Mouse (Mus musculus) layer of hippocampus, adult 11-12 months (tissue): Measurements from ENCODE around the gene Itsn2.
"Not testable (repeated sequence)": the region's sequence is repeated elsewhere in the genome, so short reads cannot be mapped to it uniquely, and the experiment has no call there.

Source experiments
- DNase-seq: peaks from one replicate; pipeline ENCODE4 v3.0.0; 2022; ENCODE audit warnings: low spot score

Itsn2 gene

DNA sequence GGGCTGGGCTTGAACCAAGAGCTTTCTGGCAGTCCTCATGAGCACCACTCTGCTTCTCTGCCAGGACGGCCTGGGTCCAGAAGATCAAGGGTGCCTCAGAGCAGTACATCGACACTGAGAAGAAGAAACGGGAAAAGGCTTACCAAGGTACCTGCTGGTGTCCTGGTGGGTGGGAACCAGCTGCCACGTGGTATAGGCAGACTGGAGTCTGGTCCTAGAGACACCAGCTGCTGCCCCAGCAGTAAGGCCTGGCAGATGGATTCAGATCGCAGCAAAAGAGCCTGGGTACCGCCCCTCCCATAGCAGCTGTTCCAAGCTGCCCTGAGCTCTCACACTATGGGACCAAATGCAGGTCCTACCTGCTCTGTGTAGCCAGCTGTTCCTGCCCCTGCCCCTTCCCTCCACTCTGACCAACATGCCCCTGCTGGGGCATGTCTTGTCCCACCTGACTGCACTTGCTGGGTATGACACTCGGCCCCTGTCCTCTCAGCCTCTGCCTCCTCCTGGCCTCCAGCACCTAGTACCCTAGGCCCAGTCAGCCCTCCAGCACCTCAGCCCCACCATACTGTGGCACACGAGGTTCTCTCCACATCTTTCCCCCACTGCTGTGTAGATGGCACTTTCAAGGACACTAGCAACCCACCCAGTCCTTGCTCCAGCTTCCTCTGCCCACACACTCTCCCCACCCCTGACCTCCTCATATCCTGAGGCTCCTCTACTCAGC is 116.6 kb downstream of the Itsn2 start:
- no peak for DNase-seq

DNA sequence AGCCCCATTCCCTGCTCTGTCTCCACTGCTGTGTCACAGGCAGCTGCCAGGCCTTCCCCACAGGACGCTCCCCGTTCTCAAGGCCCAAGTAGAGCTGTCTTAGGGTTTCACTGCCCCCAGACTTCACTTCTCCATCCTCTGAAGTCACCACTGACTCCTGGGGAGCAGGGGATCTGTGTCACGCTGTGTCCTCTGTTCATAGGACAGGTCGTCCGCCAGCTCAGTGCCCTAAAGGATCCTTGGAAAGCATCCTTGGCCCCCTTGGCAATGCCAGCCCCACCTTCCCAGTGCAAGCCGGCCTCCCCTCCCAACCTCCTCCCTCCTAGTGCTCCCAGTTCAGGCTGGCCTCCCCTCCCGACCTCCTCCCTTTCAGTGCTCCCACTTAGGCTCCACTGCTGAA is 117.5 kb downstream of the Itsn2 start:
- no peak for DNase-seq

DNA sequence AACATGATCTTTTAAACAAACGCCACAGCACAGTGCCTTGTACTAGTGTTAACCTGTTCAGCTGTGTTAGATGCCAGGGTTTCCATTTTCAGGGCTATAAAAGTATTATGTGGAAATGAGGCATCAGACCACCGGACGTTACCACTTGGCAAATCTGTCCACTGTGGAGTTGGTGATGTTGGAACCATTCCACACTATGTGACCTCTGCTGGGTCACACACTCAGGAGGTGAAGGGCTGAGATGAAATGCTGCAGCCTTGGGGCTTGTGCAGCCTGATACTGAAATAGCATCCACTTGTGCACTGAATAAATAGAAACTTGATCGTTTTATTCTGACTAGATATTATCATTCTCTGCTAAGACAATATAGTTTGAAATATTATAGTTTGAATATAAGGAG is 120.9 kb downstream of the Itsn2 start:
- DNase-seq = no peak

DNA sequence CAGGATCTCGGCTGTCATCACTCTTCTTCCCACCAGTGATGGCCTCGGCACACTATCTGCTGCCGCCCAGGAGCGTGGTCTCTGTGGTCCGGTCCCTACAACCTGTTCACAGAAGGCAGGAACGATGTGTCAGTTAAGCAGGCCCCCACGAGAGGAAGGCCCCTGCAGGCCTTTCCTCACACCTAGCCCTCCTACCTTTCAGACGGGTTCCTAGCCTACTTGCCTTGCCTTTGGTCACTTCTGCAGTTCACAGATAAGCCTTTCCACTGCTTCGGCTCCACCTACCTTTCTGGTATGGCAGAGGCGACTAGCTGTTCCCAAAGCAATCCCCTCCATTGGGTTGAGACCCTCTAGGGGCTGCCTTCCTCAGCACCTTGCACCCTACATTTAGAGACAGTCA is 123.2 kb downstream of the Itsn2 start:
- no peak for DNase-seq

DNA sequence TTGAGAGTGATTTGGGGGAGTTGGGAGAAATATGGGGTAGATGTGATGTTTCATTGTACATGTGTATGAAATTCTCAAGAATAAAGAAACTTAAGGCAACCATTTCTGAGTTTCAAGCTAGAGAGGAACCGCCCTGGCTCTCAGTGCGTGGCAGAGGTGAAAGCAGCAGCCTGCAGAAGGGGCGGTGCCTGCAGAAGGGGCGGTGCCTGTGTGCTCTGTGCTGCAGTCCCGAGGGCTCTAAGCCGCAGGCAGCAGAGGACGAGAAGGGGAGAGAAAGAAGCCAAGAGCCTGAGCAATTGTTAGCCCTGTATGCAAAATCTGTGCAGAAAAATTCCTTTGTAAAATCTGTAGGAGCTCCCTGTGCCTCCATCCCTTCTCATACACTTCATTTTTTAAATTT is 125.0 kb downstream of the Itsn2 start:
- DNase-seq = no peak

DNA sequence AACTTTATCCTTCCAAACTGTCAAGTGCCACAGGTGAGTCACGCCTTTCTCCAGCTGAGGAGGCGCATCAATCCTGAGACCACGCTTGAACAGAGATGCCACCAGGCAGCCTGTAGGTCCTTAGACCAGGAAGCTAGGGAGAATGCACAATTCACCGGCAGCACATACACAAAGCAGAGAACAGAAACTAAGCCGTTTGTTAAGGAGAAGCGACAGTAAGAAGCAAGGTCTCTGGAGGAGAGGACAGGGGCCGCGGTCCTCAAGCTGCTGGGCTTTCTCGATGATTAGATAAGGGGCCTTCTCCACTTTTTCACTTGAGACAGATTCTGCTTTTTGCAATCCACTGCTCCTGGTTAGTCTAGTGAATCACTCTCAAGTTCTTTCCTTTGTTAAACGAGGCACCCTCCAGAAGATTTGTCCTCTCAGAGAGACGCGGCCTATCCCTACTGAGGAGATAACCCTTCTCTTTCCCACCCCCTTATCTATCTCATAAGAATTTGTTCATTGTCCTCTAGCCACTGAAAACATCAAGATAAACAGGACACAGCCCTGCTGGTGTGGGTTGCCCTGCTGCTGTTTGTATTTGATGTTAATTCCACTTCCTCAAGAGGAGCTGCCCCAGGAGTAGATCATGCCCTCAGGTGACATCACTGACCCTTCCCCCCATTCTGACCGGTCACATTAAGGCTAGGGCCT is 126.8 kb downstream of the Itsn2 start:
- no peak for DNase-seq

DNA sequence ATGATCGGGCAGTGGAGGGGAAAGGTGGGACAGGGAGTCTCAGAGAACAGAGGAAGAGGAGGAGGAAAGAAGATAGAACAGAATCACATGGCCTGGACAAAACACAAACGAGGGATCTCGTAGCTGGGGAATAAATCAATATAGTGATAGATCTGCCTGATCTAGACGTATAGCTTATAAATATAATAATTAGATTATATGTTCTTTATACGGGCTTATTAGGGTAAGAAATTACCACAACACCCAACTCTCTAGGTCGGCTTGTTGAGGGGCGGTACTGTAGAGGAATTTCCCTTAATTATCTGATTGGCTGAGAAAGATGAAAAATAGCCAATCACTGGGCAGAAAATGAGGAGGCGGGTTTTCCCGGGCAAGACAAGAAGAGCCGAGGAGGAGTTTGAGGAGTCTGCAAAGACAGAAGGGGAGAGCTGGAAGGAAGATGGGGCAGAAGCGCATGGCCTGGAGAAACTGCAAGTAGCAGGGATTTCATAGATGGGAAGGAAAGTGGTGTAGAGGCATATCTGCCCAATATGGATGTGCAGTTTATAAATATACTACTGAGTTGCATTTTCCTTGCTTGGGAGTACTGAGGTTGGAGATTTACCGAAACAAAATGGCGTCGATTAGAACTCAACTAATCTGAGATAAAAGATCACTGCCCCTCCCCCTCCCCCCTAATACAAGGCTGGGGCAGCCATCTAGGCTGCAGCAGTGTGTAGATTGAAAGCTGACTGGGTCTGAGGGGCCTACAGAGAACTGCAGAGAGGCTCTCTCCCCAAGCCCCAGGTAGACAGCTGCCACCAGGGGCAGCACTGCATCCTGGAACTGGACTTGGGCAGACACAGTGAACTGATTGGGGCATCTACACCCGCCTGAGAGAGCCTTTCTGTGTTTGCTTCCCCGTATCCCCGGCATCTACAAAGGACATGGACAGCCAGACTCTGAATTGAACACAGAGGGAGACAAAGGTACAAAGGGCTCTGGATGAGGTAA is 127.6 kb downstream of the Itsn2 start:
- DNase-seq = no peak

DNA sequence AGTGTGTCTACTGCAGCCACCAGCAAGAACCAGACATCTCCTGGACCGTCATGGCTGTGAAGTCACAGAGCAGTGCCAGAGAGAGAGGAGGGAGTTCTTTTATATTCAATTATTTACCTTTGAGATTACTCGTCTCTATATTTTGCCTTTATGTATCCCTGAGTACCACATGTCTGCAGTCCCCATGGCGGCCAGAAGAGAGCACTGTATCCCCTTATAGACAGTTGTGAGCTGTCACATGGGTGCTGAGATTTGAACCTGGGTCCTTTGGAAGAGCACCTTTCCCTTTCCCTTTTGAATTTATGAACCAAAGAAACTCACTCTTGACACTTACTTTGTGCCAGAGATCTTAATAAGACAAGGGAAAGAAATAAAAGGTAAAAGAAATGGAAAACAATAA is 136.7 kb downstream of the Itsn2 start:
- no peak for DNase-seq

DNA sequence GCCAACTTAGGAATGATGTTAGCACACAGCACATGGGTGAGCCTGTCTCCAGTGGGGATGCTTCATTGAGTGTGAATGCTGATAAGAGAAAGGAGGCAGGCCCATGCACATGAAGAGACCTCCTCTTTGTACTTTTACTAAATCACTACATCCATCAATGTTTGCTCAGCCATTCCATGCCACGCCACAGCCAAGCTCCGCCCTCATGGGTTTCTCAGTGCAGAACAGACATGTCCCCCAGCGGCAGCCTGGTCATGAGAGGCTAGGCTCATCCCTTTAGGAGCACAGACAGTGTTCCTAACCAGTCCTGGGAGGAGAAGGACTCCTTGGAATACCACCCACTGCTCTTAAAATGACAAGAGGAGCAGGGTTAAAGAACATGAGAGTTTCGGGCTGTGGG is 139.2 kb downstream of the Itsn2 start:
- no peak for DNase-seq

DNA sequence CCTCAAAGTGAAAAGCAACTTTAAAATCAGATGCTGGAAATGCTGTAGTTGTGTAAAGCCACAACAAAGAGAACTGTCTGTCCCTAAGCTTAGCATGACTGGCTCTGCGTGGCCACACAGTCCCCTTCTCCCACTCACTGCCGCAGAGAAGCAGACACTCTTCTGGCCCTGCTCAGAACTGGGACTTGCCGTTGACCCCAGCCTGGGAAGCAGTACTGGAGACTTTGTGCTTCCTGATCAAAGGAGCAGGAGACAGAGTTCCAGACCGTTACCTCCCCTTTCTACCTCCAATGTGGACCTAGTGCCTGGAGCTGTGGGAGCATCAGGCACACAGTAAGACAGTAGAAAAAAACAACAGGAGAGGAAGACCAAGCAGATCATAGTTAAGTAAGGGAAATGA is 139.9 kb downstream of the Itsn2 start:
- no peak for DNase-seq

DNA sequence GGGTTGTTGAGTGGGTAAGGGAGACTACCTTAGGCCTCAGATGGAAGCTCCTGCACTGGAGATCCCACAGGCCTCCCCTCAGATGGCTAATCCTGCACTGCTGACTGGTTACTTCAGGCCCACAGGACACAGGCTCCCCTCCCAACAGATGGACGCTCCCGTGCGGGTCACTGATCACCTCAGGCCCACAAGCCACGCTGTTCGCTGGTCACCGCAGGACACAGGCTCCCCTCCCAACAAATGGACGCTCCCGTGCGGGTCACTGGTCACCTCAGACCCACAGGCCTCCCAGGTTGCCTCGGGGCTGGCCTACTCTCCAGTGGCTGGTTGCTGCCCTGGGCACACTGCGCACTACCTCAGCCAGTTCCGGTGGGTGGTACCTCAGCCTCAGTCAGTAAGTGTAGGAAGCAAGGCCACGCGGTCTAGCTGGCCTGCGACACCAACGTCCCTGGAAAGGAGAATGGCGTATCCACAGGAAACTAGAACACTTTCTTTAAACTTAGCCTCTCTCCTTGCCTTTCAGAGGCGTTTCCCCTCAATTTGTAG is 145.7 kb downstream of the Itsn2 start, which contains the start of gene Fam228a:
Fam228a (minus strand) TSS at position 400 of the 546 bp plus-strand sequence.
- DNase-seq = no peak

DNA sequence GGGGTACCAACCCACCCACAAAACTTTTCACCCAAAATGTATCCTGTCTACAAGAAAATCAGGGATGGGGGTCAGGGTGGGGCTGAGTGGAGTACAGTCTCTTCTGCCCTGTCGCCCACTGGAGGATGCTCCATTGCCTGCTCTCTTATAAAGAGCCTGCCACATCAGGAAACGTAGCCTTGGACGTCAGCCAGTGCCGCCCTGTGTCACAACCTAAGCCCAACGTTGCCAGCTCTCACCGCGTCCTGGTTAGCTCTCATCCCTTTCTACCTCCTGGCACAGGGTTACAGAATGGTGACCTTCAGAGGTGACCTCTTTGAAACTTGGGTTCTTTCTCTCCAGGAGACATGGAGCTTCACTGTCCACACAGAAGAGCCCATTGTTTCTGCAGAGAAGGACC is 148.4 kb downstream of the Itsn2 start:
- no peak for DNase-seq

DNA sequence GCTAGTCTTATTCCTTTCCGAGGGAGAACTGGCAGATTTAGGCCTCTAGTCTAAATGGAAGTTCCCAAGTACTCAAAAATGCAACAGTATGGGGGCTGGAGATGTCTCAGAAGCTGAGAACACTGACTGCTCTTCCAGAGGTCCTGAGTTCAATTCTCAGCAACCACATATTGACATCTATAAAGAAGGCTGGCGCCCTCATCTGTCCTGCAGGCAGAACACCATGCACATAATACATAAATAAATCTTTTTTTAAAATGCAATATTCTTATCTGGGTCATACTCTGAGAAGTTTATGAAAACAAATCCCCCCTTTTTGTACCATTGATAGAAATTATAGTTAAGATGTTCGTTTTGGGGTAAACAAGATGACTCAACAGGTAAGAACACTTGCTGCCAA is 149.7 kb downstream of the Itsn2 start:
- DNase-seq = no peak

DNA sequence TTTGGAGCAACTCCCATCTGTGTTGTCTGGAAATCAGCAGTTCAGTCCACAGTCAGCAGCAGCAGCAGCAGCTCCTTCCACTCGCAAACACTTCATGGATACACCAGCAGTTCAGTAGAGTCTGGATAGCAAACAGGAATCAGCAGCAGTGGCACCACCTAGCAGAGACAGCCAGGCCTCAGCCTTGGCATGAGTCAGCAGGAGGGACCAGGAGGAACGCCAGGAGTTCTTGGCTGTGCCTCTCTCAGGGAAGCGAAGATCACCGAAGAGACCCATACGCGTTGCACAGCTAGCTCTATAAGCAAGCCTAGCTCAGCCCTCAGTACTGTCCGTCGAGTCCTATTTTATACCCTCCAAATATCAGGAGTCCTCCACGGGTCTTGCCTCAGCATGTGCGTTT is 152.0 kb downstream of the Itsn2 start:
- DNase-seq = no peak

DNA sequence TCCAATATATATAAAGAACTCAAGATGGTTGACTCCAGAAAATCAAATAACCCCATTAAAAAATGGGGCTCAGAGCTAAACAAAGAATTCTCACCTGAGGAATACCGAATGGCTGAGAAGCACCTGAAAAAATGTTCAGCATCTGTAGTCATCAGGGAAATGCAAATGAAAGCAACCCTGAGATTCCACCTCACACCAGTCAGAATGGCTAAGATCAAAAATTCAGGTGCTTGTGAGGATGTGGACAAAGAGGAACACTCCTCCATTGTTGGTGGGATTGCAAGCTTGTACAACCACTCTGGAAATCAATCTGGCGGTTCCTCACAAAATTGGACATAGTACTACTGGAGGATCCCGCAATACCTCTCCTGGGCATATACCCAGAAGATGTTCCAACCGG is 162.0 kb downstream of the Itsn2 start:
- not testable (repeated sequence) for DNase-seq

DNA sequence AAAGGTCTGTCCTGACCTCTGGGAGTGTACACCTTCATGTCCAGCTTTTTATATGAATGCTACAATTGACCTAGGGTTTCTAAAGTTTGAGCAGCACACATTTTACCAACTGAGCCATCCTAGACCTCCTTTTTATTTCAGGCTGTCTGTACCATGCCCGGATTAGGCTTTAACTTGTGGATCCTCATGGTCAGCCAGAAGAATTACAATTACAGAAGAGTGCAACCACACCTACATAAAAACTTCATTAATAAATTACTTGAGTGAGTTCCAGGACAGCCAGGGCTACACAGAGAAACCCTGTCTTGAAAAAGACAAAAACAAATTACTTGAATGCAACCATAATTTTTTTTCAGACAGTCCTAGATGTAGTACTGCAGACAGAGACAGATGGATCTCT is 164.6 kb downstream of the Itsn2 start:
- DNase-seq = no peak
